Mouse (Mus musculus) heart, adult 2 months (tissue): Measurements from ENCODE around the gene Alx1. TPM values are rescaled to one million over a fixed set of nuclear protein-coding genes. Genes with fewer than 3 reads are reported as not detected.

ENCODE experiments used
- DNase-seq, 2 experiments: peaks; one replicate each; pipeline ENCODE4 v3.0.0; 2021
- H3K27ac ChIP-seq: fragments of 200-600 bp; 2 replicates; pipeline ENCODE4 v1.8.1; 2022
- H3K27me3 ChIP-seq: fragments of 200-500 bp; 2 replicates; pipeline ENCODE4 v1.6.1; 2012; ENCODE audit warnings: mild to moderate bottlenecking, low read length, inconsistent platforms, mixed read lengths; ENCODE audit not compliant: control insufficient read depth, insufficient read depth
- H3K36me3 ChIP-seq: fragments of 200-500 bp; 2 replicates; pipeline ENCODE4 v1.6.1; 2012; ENCODE audit warnings: low read length, inconsistent platforms; ENCODE audit not compliant: control insufficient read depth, insufficient read depth
- H3K4me1 ChIP-seq: fragments of 200-500 bp; 2 replicates; pipeline ENCODE4 v1.6.1; 2011; ENCODE audit warnings: low read length; ENCODE audit not compliant: control insufficient read depth, insufficient read depth
- H3K4me3 ChIP-seq: fragments of 200-600 bp; 2 replicates; pipeline ENCODE4 v1.8.1; 2022
- H3K79me2 ChIP-seq: fragments of 200-500 bp; replicated peaks from 2 replicates; pipeline ENCODE4 v1.6.1; 2012; ENCODE audit warnings: mild to moderate bottlenecking, inconsistent platforms, low read length, moderate library complexity, mixed read lengths; ENCODE audit not compliant: control insufficient read depth, insufficient read depth
- H3K9ac ChIP-seq: fragments of 200-500 bp; 2 replicates; pipeline ENCODE4 v1.6.1; 2012; ENCODE audit warnings: low read depth, mild to moderate bottlenecking, control low read depth, inconsistent platforms, low read length, mixed read lengths
- CTCF ChIP-seq: fragments of 200-600 bp; IDR thresholded peaks from 2 replicates; pipeline ENCODE4 v1.8.1; 2022; ENCODE audit warnings: antibody characterized with exemption, mild to moderate bottlenecking, moderate library complexity
- EP300 ChIP-seq: fragments of 200-500 bp; IDR thresholded peaks from 2 replicates; pipeline ENCODE4 v1.6.1; 2011; ENCODE audit warnings: low read depth, low read length, control low read depth; ENCODE audit not compliant: insufficient read depth
- POLR2A ChIP-seq: fragments of 200-500 bp; IDR thresholded peaks from 2 replicates; pipeline ENCODE4 v1.6.1; 2011; ENCODE audit warnings: mild to moderate bottlenecking, low read depth, low read length, control low read depth; ENCODE audit not compliant: insufficient read depth
- WGBS: fragments of 180-500 bp; shearing (Covaris S2); methylation state at CpG from one replicate; pipeline ENCODE4 v1.1.7; 2018; 5-methylcytosine and 5-hydroxymethylcytosine counted together
- intact Hi-C: fragments of 180-260 bp; cut with DNase I; formaldehyde crosslinking; loops from one replicate; pipeline ENCODE4 v1.15.1; 2025
- polyA plus RNA-seq: library from polyadenylated mRNA; depleted of rRNA; stranded (reverse); fragments of >200 nt; gene quantifications from 2 replicates; pipeline ENCODE4 v1.2.3, GENCODE M21; 2012; rRNA removed
- total RNA-seq, 2 experiments: library from RNA; stranded (reverse); gene quantifications; 2 replicates each; pipeline ENCODE4 v1.2.3; 2021

The Alx1 gene
- total and polyA plus RNA-seq, 3 experiments: 0.14 TPM; not detected in 2

DNA sequence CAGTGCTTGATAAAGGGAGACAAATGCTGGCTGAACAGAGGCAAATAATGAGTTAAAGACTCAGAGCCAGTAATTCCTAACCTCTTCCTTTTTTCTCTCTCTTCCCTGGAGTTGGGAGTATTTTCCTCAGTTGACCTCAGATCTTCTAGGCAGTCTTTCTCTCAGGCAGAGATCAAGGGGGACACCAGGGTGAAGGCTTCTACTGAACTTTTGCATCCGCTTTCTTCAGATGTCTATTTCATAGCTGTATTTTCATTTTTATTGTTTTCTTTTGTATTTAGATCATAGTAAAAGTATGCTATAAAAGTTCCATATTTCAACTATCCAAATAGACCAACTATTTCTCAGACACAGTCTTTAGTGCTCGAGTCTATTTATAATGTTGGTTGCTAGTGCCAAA is 27.5 kb downstream of the Alx1 start:
- 56% methylated on average over 2 of the region's 2 CpGs for WGBS
- intact Hi-C loops: no loop called here
- H3K9ac ChIP-seq: no peak overlapping the region

GRCm38 (mm10) chr10:103000902-103001301 is 29.1 kb downstream of the Alx1 start:
- H3K27me3 ChIP-seq: no peaks in the 10 kb centered on the region
- H3K36me3 ChIP-seq: no peaks in the 10 kb centered on the region
- H3K27ac ChIP-seq: no peak overlapping the region
- H3K4me1 ChIP-seq: no peaks in the 10 kb centered on the region
- no peak overlapping the region for H3K9ac ChIP-seq
- intact Hi-C loops: no loop called here
- H3K79me2 ChIP-seq: no peaks in the 10 kb centered on the region
- H3K4me3 ChIP-seq: no peak overlapping the region
- DNase-seq: no peak
- whole genome bisulfite sequencing: 27% methylated on average over 8 of the region's 8 CpGs
- TF ChIP-seq POLR2A: no peak
- no peak for TF ChIP-seq EP300
- TF ChIP-seq CTCF: no peak

More for the DNA sequence above, 27.5 kb downstream of the Alx1 start:
- Histone ChIP-seq H3K27ac (no peak overlapping the region), H3K36me3 (no peaks in the 10 kb centered on the region), H3K4me1 (no peaks in the 10 kb centered on the region), H3K4me3 (no peak overlapping the region), H3K79me2 (no peaks in the 10 kb centered on the region), H3K27me3 (no peaks in the 10 kb centered on the region)
- no peak for DNase-seq
- TF ChIP-seq EP300: no peak
- no peak for TF ChIP-seq CTCF
- no peak for TF ChIP-seq POLR2A

GRCm38 (mm10) chr10:102999584-102999983 is 30.4 kb downstream of the Alx1 start:
- intact Hi-C loops: no loop called here
- H3K4me3 ChIP-seq: no peak overlapping the region
- H3K9ac ChIP-seq: no peak overlapping the region
- TF ChIP-seq CTCF: peak; percentile 24; the same call in 1 of the 2 replicates
- no peak for TF ChIP-seq POLR2A
- no peak for DNase-seq
- no peaks in the 10 kb centered on the region for H3K27me3 ChIP-seq
- no peaks in the 10 kb centered on the region for H3K79me2 ChIP-seq
- H3K27ac ChIP-seq: no peak overlapping the region
- H3K36me3 ChIP-seq: no peaks in the 10 kb centered on the region
- no peaks in the 10 kb centered on the region for H3K4me1 ChIP-seq

DNA sequence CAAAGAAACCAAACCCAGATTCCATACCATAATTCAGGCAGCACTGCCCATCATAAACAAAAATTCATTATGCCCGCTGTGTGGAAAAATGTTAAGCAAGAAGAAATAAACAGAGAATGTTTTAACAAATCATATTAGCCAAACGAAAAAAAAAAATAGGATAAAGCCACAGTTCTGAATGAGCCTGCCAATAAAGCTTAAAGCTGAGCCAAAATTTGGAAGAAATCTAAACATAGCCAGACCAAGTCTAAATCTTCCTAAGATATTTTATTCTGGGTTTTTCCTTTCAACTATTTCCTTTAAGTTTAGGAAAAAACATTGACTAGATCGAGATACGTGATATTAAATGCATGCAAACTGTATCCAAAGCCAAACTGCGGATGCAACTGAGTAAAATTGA is 54.9 kb downstream of the Alx1 start:
- intact Hi-C loops: no loop called here
- H3K27ac ChIP-seq: no peak overlapping the region
- TF ChIP-seq POLR2A: no peak
- no peak for TF ChIP-seq EP300
- no peak for TF ChIP-seq CTCF
- DNase-seq: no peak
- H3K9ac ChIP-seq: no peak overlapping the region
- no peaks in the 10 kb centered on the region for H3K79me2 ChIP-seq
- no peaks in the 10 kb centered on the region for H3K4me1 ChIP-seq
- no peak overlapping the region for H3K4me3 ChIP-seq
- WGBS: 73% methylated on average over 5 of the region's 5 CpGs
- no peaks in the 10 kb centered on the region for H3K27me3 ChIP-seq
- no peaks in the 10 kb centered on the region for H3K36me3 ChIP-seq

- intact Hi-C loops: no loop called here
- 89% methylated on average over 2 of the region's 2 CpGs for WGBS
- H3K4me3 ChIP-seq: no peak overlapping the region
These were observed 70.4 kb downstream of the Alx1 start for GRCm38 (mm10) chr10:102959602-102960001.

More at GRCm38 (mm10) chr10:102959602-102960001, 70.4 kb downstream of the Alx1 start:
- Histone ChIP-seq H3K4me1 (no peaks in the 10 kb centered on the region), H3K9ac (no peak overlapping the region), H3K36me3 (no peaks in the 10 kb centered on the region), H3K27ac (no peak overlapping the region), H3K79me2 (no peaks in the 10 kb centered on the region), H3K27me3 (no peaks in the 10 kb centered on the region)
- TF ChIP-seq CTCF (no peak), EP300 (no peak), POLR2A (no peak)
- DNase-seq: no peak

Other genes starting within 250 kb of the Alx1 start
- not detected for gene Lrriq1, start 206.1 kb upstream of the Alx1 start, total RNA-seq
- 0.12 TPM in 1 of 2 replicates, not detected in the other for gene Lrriq1, start 206.1 kb upstream of the Alx1 start, polyA plus RNA-seq